Mouse (Mus musculus) Patski (cell line): ENCODE measurements at regions not wholly inside any gene's neighbourhood (a gene's known extent, or its start where the extent isn't known, plus 50 kb on each side); places are given as distances from the start of the nearest gene placed in this dataset.

Experiments
- ATAC-seq: fragments of 100-300 bp; one replicate; pipeline ENCODE4 v1.8.0; 2021
- CTCF ChIA-PET: fragments of 350-600 bp; sonication (Branson Sonifier 250); formaldehyde crosslinking; loops from one replicate; lab custom pipeline; 2022; ENCODE audit warnings: inconsistent platforms; lab: Charles Lee
- POLR2A ChIA-PET: fragments of 350-600 bp; sonication (Branson Sonifier 250); formaldehyde crosslinking; loops from one replicate; lab custom pipeline; 2022; ENCODE audit warnings: antibody characterized with exemption, inconsistent platforms; lab: Charles Lee
- DNase-seq: peaks from one replicate; pipeline ENCODE4 v3.0.0-alpha.2; 2011; ENCODE audit warnings: low read depth, low spot score
- H3K27me3 ChIP-seq: fragments of 371-371 bp; one replicate; pipeline ENCODE4 v1.5.1; 2021
- CTCF ChIP-seq: fragments of 100-300 bp; IDR thresholded peaks from one replicate; pipeline ENCODE4 v1.5.1; 2021
- in situ Hi-C: fragments of 300-500 bp; cut with MboI; formaldehyde crosslinking; loops from 3 replicates; pipeline ENCODE4 v1.11.1; 2018; ENCODE audit warnings: low pct_unique_long_range_greater_than_20kb, mixed read lengths

DNA sequence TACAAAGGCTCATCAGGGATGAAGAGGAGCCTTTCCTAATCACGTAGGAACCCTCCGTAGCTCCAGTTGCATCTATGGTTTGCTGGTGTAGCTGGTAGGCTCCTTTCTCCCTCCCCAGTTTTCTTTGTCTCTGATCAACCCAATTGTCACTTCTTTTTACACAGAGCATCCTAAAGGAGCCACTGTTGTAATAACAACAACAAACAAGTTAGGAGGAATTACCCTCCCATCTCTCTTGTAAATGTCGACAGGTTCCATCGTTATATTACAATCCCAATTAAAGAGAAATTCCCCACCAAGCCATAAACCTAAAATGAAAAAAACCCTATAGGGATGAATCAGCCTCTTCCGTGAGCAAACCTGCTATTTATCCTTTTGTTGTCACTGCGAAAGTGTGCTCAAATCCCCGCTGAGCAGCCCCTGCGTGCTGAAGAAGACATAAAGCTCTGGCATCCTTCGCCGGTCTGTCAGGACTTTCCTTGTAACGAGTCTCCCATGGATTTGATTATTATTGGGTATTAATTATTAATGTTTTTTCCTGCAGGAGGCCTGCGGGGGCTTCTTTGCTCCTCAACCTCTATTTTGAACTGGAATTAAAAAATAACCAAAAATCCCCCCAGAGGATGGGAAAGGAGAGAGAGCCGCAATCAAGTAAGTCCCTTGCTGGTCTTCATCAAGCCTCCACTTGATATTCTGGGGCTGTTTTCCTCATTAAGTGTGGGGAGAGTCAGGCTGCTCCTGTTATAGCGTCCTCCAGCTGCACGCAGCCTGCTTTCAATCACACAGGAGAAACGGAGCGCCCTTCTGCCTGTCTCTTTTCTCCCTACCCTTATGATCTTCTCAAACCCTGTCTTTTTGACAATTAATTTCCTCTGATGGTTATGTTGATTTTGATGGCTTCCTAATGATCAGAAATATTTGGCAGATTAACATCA, 619.1 kb upstream of the Camk1g start:
- in situ Hi-C loops, result no loop called here
- peaks cover 18% of the 10 kb centered on the region for H3K27me3 ChIP-seq
- no peak for DNase-seq

DNA sequence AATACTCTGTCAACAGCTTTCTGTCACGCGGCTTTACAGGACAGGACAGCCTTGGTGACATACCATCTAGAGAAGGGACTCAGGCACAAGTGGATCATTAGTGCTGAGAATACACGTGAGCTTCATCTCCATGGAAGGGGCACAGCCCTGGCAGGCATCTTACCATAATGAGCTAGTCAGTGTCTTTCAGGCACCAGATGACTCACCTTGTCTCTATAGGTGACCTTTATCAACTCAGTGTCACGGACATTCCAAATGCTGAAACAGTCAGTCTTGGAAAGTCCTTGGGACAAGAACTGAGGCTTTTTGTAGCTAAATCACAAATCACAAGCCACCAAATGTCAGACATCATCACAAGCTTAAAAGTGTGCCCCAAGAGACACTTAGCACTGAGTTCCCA, 610.5 kb upstream of the Camk1g start:
- CTCF ChIA-PET, result interaction anchor here (0.9 to 1.2 kb wide), 2 partner anchors 10 to 12 kb away, joined by 3 read pairs; no protein-coding TSS in a partner anchor
- in situ Hi-C loops, result no loop called here
- POLR2A ChIA-PET, result no interaction called here
- no peak for ATAC-seq
- peaks cover 4% of the 10 kb centered on the region for H3K27me3 ChIP-seq
- no peak for TF ChIP-seq CTCF
- DNase-seq, result no peak

More for the DNA sequence above, 619.1 kb upstream of the Camk1g start:
- POLR2A ChIA-PET, result no interaction called here
- TF ChIP-seq CTCF, result no peak
- no peak for ATAC-seq
- CTCF ChIA-PET, result no interaction called here

DNA sequence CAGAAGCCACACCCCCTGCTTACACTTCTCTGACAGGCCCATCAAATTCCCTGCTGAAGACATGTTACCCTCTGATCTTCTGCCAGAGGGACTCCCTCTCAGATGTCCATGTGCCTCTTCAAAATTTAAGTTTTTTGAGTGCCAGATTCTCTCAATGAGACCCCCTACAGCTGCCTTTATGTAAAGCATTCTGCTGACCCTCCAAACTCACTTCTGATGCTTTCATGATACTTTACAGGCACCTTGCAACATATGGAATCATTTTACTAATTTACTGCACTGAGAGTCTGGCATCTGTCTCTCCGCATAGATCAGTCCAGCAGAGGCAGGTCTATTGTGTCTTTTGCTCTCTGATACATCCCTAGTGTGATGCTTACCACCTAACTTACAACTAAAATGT, 601.4 kb upstream of the Camk1g start:
- ATAC-seq (no peak), DNase-seq (no peak)
- ChIA-PET CTCF (no interaction called here), POLR2A (no interaction called here)
- TF ChIP-seq CTCF, result no peak
- in situ Hi-C loops, result no loop called here
- H3K27me3 ChIP-seq, result peaks cover 4% of the 10 kb centered on the region

DNA sequence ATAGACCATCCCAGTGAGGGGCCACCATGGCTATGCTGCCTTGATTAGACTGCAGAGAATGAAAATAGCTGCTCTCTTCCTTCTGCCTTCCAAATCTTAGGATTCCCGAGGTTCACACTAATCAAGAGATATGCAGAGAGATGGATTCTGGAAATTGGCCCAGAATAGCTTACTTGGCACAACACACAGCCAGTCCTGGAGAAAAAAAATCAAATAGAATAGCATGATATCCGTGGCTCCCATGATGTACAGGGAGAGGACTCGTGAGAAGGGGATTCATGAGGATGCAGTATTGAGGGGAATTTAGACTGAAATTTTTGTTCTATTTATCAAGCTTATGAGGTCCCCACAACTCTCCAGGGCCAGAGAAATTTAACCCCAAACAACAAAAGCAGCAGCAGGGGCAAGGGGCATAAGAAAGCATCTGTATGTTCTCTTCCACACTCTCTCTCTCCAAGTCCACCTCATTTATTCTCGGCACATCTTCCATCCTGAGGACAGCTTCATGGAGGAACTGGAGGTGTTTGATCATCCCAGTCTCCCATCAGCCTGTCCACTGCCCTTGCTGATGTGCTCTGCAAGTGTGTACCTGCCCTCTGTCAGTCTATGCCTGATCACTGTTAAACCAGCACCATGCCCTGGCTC, 599.3 kb upstream of the Camk1g start:
- no peak for ATAC-seq
- CTCF ChIA-PET, result interaction anchor here (0.9 kb wide), 1 partner anchor 9 kb away, joined by 5 read pairs; no protein-coding TSS in a partner anchor
- POLR2A ChIA-PET, result no interaction called here
- no peak for DNase-seq
- H3K27me3 ChIP-seq, result no peaks in the 10 kb centered on the region
- no peak for TF ChIP-seq CTCF
- in situ Hi-C loops, result no loop called here

DNA sequence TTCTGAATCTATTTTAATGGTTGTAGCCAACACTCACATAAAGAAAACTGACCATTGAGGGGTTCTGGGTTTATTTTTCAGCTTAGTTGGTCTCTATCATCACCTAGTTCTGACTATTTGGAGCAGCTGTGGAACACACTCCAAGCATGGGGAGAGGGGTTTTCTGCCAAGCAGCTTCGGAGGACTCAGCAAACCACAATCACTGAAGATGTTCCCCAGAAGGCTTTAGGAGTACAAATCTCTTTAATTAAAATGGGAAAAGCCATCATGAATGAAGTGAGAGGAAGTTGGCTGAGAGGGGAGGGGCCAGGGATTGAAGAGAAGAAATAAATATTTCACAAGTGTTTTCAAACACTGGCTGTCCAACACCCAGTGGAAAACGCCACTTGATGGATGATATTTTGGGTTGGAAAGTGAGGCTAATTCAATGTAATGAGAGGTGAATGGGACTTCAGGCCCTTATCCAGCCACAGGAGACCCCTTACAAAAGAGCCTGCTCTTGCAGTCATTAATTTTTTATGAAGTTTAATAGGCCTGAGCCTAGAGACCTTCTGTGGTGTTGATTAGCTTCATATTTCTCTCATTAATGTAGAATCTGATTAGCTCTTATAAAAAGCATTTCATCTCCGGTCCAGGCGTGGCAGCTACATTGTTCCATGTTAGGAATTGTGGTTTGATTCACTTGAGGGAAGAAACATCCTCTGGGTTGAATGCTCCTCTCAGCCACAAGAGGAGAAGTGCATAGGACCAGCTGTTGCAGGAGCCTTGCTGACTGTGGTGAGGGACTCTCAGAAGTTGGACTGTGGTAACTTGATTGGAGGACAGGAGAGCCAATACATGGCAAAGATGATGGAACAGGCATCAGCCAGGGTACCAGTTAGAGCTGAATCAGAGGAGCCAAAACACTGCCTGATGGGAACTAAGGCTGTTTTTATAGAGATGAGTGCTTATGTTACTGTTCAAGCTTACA, 598.1 kb upstream of the Camk1g start:
- TF ChIP-seq CTCF, result no peak
- in situ Hi-C loops, result no loop called here
- POLR2A ChIA-PET, result no interaction called here

DNA sequence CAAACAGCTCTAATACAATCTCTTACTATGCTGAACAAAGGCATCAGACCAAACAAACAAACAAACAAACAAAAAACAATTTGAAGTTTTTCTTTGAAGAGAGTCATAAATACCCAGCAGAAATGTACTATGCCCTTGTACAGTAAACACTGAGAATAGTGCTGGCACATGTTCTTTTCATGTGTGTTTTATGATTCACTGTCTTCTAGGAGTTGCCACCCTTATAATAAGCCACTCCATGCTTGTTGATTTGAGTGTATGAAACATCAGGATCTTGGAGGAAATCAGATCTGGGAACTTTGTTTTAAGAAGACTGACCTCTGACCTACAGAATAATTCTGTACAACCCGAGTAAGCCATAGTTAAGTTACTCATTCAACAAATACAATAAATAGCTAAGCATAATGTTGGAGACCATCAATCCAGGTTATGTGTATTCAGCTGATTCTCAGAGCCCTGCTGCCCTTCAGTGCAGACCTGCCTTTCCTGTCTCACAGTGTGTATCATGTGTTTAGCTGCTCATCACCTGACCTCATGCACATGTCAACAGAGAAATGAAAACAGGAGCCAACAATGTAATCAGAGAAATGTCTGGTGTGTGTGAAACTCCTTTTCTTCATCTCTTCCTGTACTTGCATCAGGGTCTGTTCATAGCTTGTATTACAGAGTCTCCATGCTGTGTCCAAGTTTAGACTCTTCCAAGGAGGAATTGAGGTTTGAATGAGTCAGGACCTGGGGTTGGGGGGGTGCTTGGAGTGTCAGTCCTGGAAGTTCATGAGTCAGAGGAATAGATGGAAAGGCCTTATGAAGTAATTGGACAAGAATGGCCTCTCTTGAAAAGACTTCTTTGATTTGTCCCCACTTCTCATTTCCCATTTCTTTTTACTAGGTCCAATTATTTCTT, 596.8 kb upstream of the Camk1g start:
- POLR2A ChIA-PET, result no interaction called here
- ATAC-seq, result no peak
- in situ Hi-C loops, result no loop called here
- no peak for DNase-seq
- TF ChIP-seq CTCF, result no peak
- CTCF ChIA-PET, result no interaction called here
- H3K27me3 ChIP-seq, result peaks cover 3% of the 10 kb centered on the region

More for the DNA sequence above, 598.1 kb upstream of the Camk1g start:
- CTCF ChIA-PET, result no interaction called here
- peaks cover 2% of the 10 kb centered on the region for H3K27me3 ChIP-seq
- no peak for ATAC-seq
- DNase-seq, result no peak

DNA sequence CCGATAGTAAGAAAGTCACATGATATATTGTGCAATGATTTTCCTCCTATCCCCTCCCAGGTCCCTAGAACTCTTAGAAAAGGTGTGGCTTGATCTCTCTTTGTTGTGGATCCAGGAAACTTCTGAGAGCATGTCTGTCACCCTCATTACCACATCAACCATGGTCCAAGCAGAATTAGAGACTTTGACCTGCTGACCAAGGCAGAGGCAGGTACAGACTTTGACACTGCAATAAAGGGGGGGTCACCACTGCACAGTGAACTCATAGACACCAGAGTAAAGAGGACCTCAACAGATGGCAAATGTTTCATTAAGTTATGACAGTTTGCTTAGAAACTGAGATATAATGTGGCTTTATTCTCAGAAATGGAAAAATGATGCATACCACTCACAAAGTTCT, 595.2 kb upstream of the Camk1g start:
- no peak for DNase-seq
- peaks cover 6% of the 10 kb centered on the region for H3K27me3 ChIP-seq
- in situ Hi-C loops, result no loop called here
- no peak for ATAC-seq
- no peak for TF ChIP-seq CTCF
- CTCF ChIA-PET, result interaction anchor here (1.4 kb wide), 1 partner anchor 12 kb away, joined by 3 read pairs; no protein-coding TSS in a partner anchor
- POLR2A ChIA-PET, result no interaction called here

DNA sequence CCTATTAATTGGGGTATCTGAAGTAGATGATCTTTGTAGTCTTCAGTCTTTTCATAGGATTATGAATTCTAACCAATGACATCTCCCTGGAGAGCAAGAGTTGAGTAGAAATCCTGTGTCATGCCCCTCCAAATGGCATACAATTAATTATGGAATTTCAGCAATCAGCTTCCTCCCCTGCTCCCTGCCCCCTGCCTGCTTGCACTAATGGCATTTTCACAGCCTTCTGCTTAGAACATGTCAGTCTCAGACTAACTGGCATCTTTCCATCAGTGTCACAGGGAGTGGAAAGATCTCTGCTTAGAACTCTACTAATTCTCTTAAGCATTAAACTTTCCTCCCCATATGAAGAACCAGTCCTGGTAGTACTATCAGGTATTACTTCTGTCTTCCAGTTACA, 581.8 kb upstream of the Camk1g start:
- ATAC-seq (no peak), DNase-seq (no peak)
- H3K27me3 ChIP-seq, result no peaks in the 10 kb centered on the region
- no peak for TF ChIP-seq CTCF
- in situ Hi-C loops, result no loop called here
- ChIA-PET POLR2A (no interaction called here), CTCF (no interaction called here)

DNA sequence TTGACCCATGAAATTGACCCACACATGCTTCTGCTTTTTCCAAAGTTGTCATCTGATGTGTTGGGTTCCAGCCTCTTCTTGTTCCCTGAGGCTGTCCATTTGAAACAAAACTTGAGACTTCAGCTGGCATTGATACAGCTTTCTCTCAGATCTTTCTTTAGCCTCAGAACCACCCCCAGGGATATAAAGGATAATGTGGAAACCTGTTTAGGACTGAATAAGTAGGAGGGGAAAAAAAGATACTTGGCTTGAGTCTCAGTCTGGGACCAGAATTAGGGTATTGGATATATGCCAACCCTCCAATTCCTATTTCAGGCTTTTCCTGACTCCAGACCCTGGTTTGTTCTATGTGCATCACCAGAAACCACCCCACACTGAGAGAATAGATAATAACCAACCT, 579.7 kb upstream of the Camk1g start:
- POLR2A ChIA-PET, result interaction anchor here (0.7 kb wide), 1 partner anchor 372 kb away, joined by 3 read pairs; no protein-coding TSS in a partner anchor
- in situ Hi-C loops, result no loop called here
- DNase-seq, result no peak

More for the DNA sequence above, 579.7 kb upstream of the Camk1g start:
- CTCF ChIA-PET, result interaction anchor here (1.3 kb wide), 1 partner anchor 10 kb away, joined by 4 read pairs; no protein-coding TSS in a partner anchor
- H3K27me3 ChIP-seq, result no peaks in the 10 kb centered on the region
- no peak for TF ChIP-seq CTCF
- no peak for ATAC-seq
